Mouse (Mus musculus) induced T-regulatory cell, adult 2 months (primary cell): ENCODE data around the gene Defa20.
"Not testable (repeated sequence)": the region's sequence is repeated elsewhere in the genome, so short reads cannot be mapped to it uniquely, and the experiment has no call there.

Experiments
- DNase-seq: peaks from one replicate; pipeline ENCODE4 v3.0.0-alpha.2; 2012; ENCODE audit warnings: low read depth

Gene Defa20

DNA sequence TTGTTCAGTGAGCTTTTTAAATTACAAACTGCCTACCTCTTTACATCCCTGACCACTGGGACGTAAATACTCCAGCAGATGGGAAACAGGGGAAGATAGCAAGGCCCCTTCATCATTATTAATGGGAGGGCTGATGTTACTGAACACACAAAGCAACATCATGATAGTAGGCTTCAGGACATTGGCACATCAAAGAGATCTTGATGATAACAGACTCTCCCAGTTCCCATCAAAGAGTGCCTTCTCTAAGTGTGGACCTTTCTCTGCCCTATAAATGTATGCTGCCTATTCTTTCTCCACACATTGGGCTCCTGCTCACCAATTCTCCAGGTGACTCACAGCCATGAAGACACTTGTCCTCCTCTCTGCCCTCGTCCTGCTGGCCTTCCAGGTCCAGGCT is at the start of gene Defa20:
Gene Defa20, plus strand, starts transcription at position 301 of the 400 bp plus-strand sequence.
- not testable (repeated sequence) for DNase-seq

DNA sequence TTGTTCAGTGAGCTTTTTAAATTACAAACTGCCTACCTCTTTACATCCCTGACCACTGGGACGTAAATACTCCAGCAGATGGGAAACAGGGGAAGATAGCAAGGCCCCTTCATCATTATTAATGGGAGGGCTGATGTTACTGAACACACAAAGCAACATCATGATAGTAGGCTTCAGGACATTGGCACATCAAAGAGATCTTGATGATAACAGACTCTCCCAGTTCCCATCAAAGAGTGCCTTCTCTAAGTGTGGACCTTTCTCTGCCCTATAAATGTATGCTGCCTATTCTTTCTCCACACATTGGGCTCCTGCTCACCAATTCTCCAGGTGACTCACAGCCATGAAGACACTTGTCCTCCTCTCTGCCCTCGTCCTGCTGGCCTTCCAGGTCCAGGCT is 19.7 kb downstream of the Defa20 start, which contains the start of gene Defa32:
Gene Defa32, plus strand, starts transcription at position 301 of the 400 bp plus-strand sequence.
- not testable (repeated sequence) for DNase-seq
